In the genomic region with DNA sequence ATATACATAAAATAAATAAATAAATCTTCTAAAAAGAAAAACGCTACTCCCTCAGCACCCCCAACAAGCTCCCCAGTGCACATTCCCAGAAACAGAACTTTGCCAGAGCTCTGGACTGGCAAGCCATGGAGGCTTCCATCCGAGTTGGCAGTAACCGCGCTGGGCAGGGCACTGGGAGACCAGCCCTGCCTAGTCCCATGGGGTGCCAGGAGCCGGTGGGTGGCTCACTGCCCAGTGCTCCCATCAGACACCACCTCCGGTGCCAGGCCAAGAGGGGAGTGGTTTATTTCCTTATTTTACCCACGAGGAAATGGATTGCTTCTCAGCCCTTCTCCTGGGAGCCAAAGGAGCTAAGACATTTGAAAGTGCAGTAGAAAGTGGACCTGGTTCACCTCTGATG, we compare ENCODE assay signal across 11 mouse cellular contexts. TPM values are rescaled to one million over a fixed set of nuclear protein-coding genes. Genes with fewer than 3 reads are reported as not detected.
DNase-seq lines count a peak whose midpoint lies in the region; ATAC-seq lines count a peak whose summit lies in the region.
"Had no signal": no experiment of that assay in that cellular context is flagged by ENCODE, and none has a peak within 500 bp of the region (broad histone marks: within the 10 kb centered on the region; RNA-seq: fewer than 3 reads in every experiment).

No protein-coding gene starts in this region.

- peak; percentile 79 for DNase-seq in adrenal gland, postnatal 14 days
- DNase-seq in adrenal gland, adult 8-10 months: no peak
- DNase-seq in left cerebral cortex, postnatal 14 days (ENCODE audit: low spot score in 2 of 2): peak; percentile 33 to 43
- DNase-seq in left cerebral cortex, adult 11 months (ENCODE audit: low spot score): no peak
- DNase-seq in brain, adult 2 months (ENCODE audit: low read depth, low spot score): peak; percentile 87
- peak; percentile 84 for DNase-seq in layer of hippocampus, adult 9-11 months
- DNase-seq in heart, adult 8-10 months (ENCODE audit: low spot score): no peak

- intact Hi-C loops in left cerebral cortex, postnatal 14 days (cut with DNase I): no loop called here

- no peak for ATAC-seq in erythroblast, adult 5-6 weeks (replicated peaks; ENCODE audit: low FRiP score, poor library complexity, severe bottlenecking)
- ATAC-seq: Patski had no signal

RNA-seq across cellular contexts. Expression of a gene that starts 1.7 kb away (rescaled TPM):
- 0.85 TPM in 1 of 2 replicates, not detected in the other for total RNA-seq in adrenal gland, postnatal 14 days (2021)
- not detected for total RNA-seq in adrenal gland, adult 8-10 months (2022)
- not detected for total RNA-seq in left cerebral cortex, postnatal 14 days (2021)
- total RNA-seq in erythroblast, adult 5-6 weeks (2015; ENCODE audit: low replicate concordance): not detected in 2 replicates
- total RNA-seq in erythroblast, adult 5-6 weeks (2017; ENCODE audit: low replicate concordance): not detected in 2 replicates
- under 1 TPM in 1 of 4 experiments, not detected in 3; 0.65 TPM for total RNA-seq in heart, adult 8-10 months (2022)
- total RNA-seq: granulocyte monocyte progenitor cell, adult 5-6 weeks; layer of hippocampus, adult 18-20 months had no signal

RNA-seq across cellular contexts. Expression of a gene that starts 14.6 kb away (rescaled TPM):
- 44.5 and 45.1 TPM in 2 replicates for total RNA-seq in adrenal gland, postnatal 14 days (2021)
- total RNA-seq in adrenal gland, adult 8-10 months (2022): 10 to 100 TPM; 41.2 to 85.0 (median 65.8) TPM
- total RNA-seq in left cerebral cortex, postnatal 14 days (2021): 10 to 100 TPM in 1 of 2 experiments, 1 to 10 TPM in 1; 6.5 to 11.0 TPM
- not detected in 2 replicates for total RNA-seq in erythroblast, adult 5-6 weeks (2015; ENCODE audit: low replicate concordance)
- 0.70 TPM in 1 of 2 replicates, not detected in the other for total RNA-seq in erythroblast, adult 5-6 weeks (2017; ENCODE audit: low replicate concordance)
- 10 to 100 TPM; 30.5 to 40.3 (median 39.1) TPM for total RNA-seq in heart, adult 8-10 months (2022)
- total RNA-seq: granulocyte monocyte progenitor cell, adult 5-6 weeks had no signal

RNA-seq across cellular contexts. Expression of a gene that starts 20.0 kb away (rescaled TPM):
- 51.7 and 52.0 TPM in 2 replicates for total RNA-seq in adrenal gland, postnatal 14 days (2021)
- 10 to 100 TPM; 57.9 to 79.2 (median 66.5) TPM for total RNA-seq in adrenal gland, adult 8-10 months (2022)
- total RNA-seq in left cerebral cortex, postnatal 14 days (2021): 10 to 100 TPM; 53.7 to 56.3 TPM
- 6.5 and 17.1 TPM in 2 replicates for total RNA-seq in erythroblast, adult 5-6 weeks (2015; ENCODE audit: low replicate concordance)
- total RNA-seq in erythroblast, adult 5-6 weeks (2017; ENCODE audit: low replicate concordance): 3.5 and 3.7 TPM in 2 replicates
- total RNA-seq in heart, adult 8-10 months (2022): 10 to 100 TPM; 44.8 to 49.1 (median 46.3) TPM

RNA-seq across cellular contexts. Expression of a gene that starts 42.5 kb away (rescaled TPM):
- not detected in 2 replicates for total RNA-seq in adrenal gland, postnatal 14 days (2021)
- total RNA-seq in adrenal gland, adult 8-10 months (2022): under 1 TPM in 1 of 4 experiments, not detected in 3; 0.45 TPM
- under 1 TPM in 1 of 2 experiments, not detected in 1; 0.23 TPM for total RNA-seq in left cerebral cortex, postnatal 14 days (2021)
- total RNA-seq in erythroblast, adult 5-6 weeks (2015; ENCODE audit: low replicate concordance): not detected in 2 replicates
- 0.56 and 0.77 TPM in 2 replicates for total RNA-seq in erythroblast, adult 5-6 weeks (2017; ENCODE audit: low replicate concordance)
- not detected for total RNA-seq in heart, adult 8-10 months (2022)

RNA-seq across cellular contexts. Expression of a gene that starts 42.6 kb away (rescaled TPM):
- total RNA-seq in adrenal gland, postnatal 14 days (2021): 6.6 and 15.2 TPM in 2 replicates
- total RNA-seq in adrenal gland, adult 8-10 months (2022): 10 to 100 TPM in 2 of 4 experiments, 1 to 10 TPM in 2; 8.5 to 23.0 (median 15.2) TPM
- total RNA-seq in left cerebral cortex, postnatal 14 days (2021): 10 to 100 TPM; 13.4 TPM
- total RNA-seq in erythroblast, adult 5-6 weeks (2015; ENCODE audit: low replicate concordance): 13.6 and 15.2 TPM in 2 replicates
- 4.5 and 8.8 TPM in 2 replicates for total RNA-seq in erythroblast, adult 5-6 weeks (2017; ENCODE audit: low replicate concordance)
- 1 to 10 TPM; 2.6 to 6.3 (median 4.1) TPM for total RNA-seq in heart, adult 8-10 months (2022)

Comparison
In these comparisons a context has a peak if more than half of its experiments do, and no peak if none do; other contexts are left out.
1. DNase-seq: peak in adrenal gland, postnatal 14 days (single experiment), left cerebral cortex, postnatal 14 days (2 of 2), brain, adult 2 months (single experiment) and layer of hippocampus, adult 9-11 months (single experiment); none in adrenal gland, adult 8-10 months (single experiment), left cerebral cortex, adult 11 months (single experiment) and heart, adult 8-10 months (single experiment).
2. RNA of a gene that starts 14.6 kb away (total RNA-seq): 41.2 to 85.0 TPM in adrenal gland, adult 8-10 months, 44.5 to 45.1 TPM in adrenal gland, postnatal 14 days, 30.5 to 40.3 TPM in heart, adult 8-10 months and 6.5 to 11.0 TPM in left cerebral cortex, postnatal 14 days; 0.70 TPM in erythroblast, adult 5-6 weeks; every median in the first group is over 4 times any median in the second.